ENCODE assay signal across 28 mouse cellular contexts in the genomic region with DNA sequence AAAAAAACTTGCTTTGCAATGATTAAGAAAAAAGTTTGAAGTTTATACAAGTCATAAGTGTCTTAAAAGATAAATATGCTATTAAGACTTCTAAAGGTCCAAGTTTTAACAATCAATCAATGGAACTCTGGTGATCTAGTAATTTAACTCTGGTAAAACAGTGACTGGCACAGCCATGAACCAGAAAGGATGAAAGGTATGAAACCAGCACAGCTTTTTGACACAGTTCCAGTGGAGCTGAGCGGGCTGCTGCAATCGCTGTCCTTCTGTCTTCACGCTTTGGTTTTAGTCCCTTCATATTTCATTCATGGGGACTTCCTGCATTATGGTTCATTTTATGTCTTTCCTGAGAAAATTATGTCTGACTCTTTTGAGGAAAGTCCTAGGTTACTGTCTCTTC. TPM values are rescaled to one million over a fixed set of nuclear protein-coding genes. Genes with fewer than 3 reads are reported as not detected.
"Had no signal": no experiment of that assay in that cellular context is flagged by ENCODE, and none has a peak within 500 bp of the region (broad histone marks: within the 10 kb centered on the region; RNA-seq: fewer than 3 reads in every experiment).

No protein-coding gene starts in this region.

- DNase-seq: layer of hippocampus, adult 9-11 months; layer of hippocampus, postnatal 36 days; liver, embryonic 13.5 days; lung, postnatal 14 days; lung, postnatal 4 days; midbrain, embryonic 14.5 days; right cerebral cortex, adult 18-20 months; right cerebral cortex, postnatal 14 days; right cerebral cortex, postnatal 4 days; spleen, adult 18-20 months; thymus, postnatal 25 days had no signal

- H3K9me3 ChIP-seq: kidney, embryonic 15.5 days; liver, embryonic 13.5 days; lung, embryonic 15.5 days; neural tube, embryonic 12.5 days; neural tube, embryonic 15.5 days; stomach, embryonic 15.5 days had no signal

- H3K9ac ChIP-seq: kidney, embryonic 15.5 days; liver, embryonic 13.5 days; lung, embryonic 15.5 days; neural tube, embryonic 12.5 days; neural tube, embryonic 15.5 days; stomach, embryonic 15.5 days had no signal

- H3K4me1 ChIP-seq: kidney, embryonic 15.5 days; neural tube, embryonic 12.5 days; neural tube, embryonic 15.5 days had no signal

- H3K27ac ChIP-seq: kidney, embryonic 15.5 days; layer of hippocampus, adult 2 months; left cerebral cortex, adult 2 months; liver, embryonic 13.5 days; lung, embryonic 15.5 days; neural tube, embryonic 12.5 days; neural tube, embryonic 15.5 days had no signal

- H3K36me3 ChIP-seq: kidney, embryonic 15.5 days; liver, embryonic 13.5 days; lung, embryonic 15.5 days; neural tube, embryonic 12.5 days; neural tube, embryonic 15.5 days; stomach, embryonic 15.5 days had no signal

- H3K27me3 ChIP-seq: kidney, embryonic 15.5 days; liver, embryonic 13.5 days; lung, embryonic 15.5 days; neural tube, embryonic 12.5 days; neural tube, embryonic 15.5 days; stomach, embryonic 15.5 days had no signal

- H3K4me2 ChIP-seq: kidney, embryonic 15.5 days; liver, embryonic 13.5 days; lung, embryonic 15.5 days; midbrain, embryonic 11.5 days; neural tube, embryonic 12.5 days; neural tube, embryonic 15.5 days; stomach, embryonic 15.5 days had no signal

- H3K4me3 ChIP-seq: kidney, embryonic 15.5 days; layer of hippocampus, adult 2 months; left cerebral cortex, adult 2 months; liver, embryonic 13.5 days; lung, embryonic 15.5 days; neural tube, embryonic 12.5 days; neural tube, embryonic 15.5 days; stomach, embryonic 15.5 days had no signal

- ATAC-seq: hindbrain, embryonic 16.5 days had no signal

RNA-seq across cellular contexts. Expression of gene Clec2h, which starts 12.5 kb away (rescaled TPM):
- total RNA-seq: layer of hippocampus, adult 2 months; layer of hippocampus, postnatal 36 days; left cerebral cortex, postnatal 36 days; megakaryocyte progenitor cell, adult 5-6 weeks; megakaryocyte-erythroid progenitor cell, adult 5-6 weeks; midbrain, postnatal 0 days had no signal
- polyA plus RNA-seq: hindbrain, embryonic 16.5 days; kidney, embryonic 15.5 days; limb, embryonic 11.5 days; limb, embryonic 14.5 days; liver, embryonic 13.5 days; lung, embryonic 15.5 days; midbrain, embryonic 11.5 days; midbrain, embryonic 14.5 days; midbrain, postnatal 0 days; neural tube, embryonic 12.5 days; neural tube, embryonic 15.5 days; thymus, postnatal 0 days had no signal

RNA-seq across cellular contexts. Expression of gene Klrb1a, which starts 26.3 kb away (rescaled TPM):
- total RNA-seq: layer of hippocampus, adult 2 months; layer of hippocampus, postnatal 36 days; left cerebral cortex, adult 2 months; left cerebral cortex, postnatal 10 days; left cerebral cortex, postnatal 36 days; midbrain, postnatal 0 days had no signal
- polyA plus RNA-seq: hindbrain, embryonic 16.5 days; kidney, embryonic 15.5 days; limb, embryonic 11.5 days; limb, embryonic 14.5 days; lung, embryonic 15.5 days; midbrain, embryonic 11.5 days; midbrain, embryonic 14.5 days; midbrain, postnatal 0 days; neural tube, embryonic 12.5 days; neural tube, embryonic 15.5 days; stomach, embryonic 15.5 days had no signal
